Mouse (Mus musculus) cerebellum, adult 2 months (tissue): ENCODE measurements around the gene Slc22a6. TPM values are rescaled to one million over a fixed set of nuclear protein-coding genes. Genes with fewer than 3 reads are reported as not detected.

Experiments
- DNase-seq, 2 experiments: peaks; one replicate each; pipeline ENCODE4 v3.0.0; 2021
- H3K27ac ChIP-seq: fragments of 200-500 bp; 2 replicates; pipeline ENCODE4 v1.5.1; 2012; ENCODE audit warnings: low read length, control low read depth, inconsistent platforms; ENCODE audit not compliant: insufficient read depth
- H3K27me3 ChIP-seq: fragments of 200-500 bp; 2 replicates; pipeline ENCODE4 v1.6.1; 2012; ENCODE audit warnings: inconsistent platforms, mild to moderate bottlenecking, low read length, moderate library complexity; ENCODE audit not compliant: control insufficient read depth, insufficient read depth
- H3K4me1 ChIP-seq: fragments of 200-500 bp; 2 replicates; pipeline ENCODE4 v1.6.1; 2011; ENCODE audit warnings: low read length; ENCODE audit not compliant: control insufficient read depth, insufficient read depth
- H3K4me3 ChIP-seq: fragments of 200-500 bp; replicated peaks from 2 replicates; pipeline ENCODE3; 2011; ENCODE audit warnings: mild to moderate bottlenecking, low read depth, low read length, control low read depth; ENCODE audit not compliant: insufficient read depth
- CTCF ChIP-seq: fragments of 200-500 bp; IDR thresholded peaks from 2 replicates; pipeline ENCODE4 v1.5.1; 2011; ENCODE audit warnings: low read depth, mild to moderate bottlenecking, control low read depth, low read length, moderate library complexity, borderline replicate concordance; ENCODE audit not compliant: insufficient read depth
- POLR2A ChIP-seq: fragments of 200-500 bp; IDR thresholded peaks from 2 replicates; pipeline ENCODE4 v1.6.1; 2011; ENCODE audit warnings: low read length, control low read depth, borderline replicate concordance; ENCODE audit not compliant: insufficient read depth
- WGBS: fragments of 180-500 bp; shearing (Covaris S2); methylation state at CpG from one replicate; pipeline ENCODE4 v1.1.7; 2018; 5-methylcytosine and 5-hydroxymethylcytosine counted together
- polyA plus RNA-seq: library from polyadenylated mRNA; depleted of rRNA; stranded (reverse); fragments of >200 nt; gene quantifications from 2 replicates; pipeline ENCODE4 v1.2.3, GENCODE M21; 2012; rRNA removed

Gene Slc22a6
- polyA plus RNA-seq = 2.5 and 3.9 TPM in 2 replicates

- DNase-seq = no peak
- Histone ChIP-seq H3K27me3 (no peaks in the 10 kb centered on the region), H3K4me1 (no peaks in the 10 kb centered on the region), H3K4me3 (no peak within 1 kb of the TSS), H3K27ac (no peak within 1 kb of the TSS)
- no peak for TF ChIP-seq CTCF
- 12% methylated on average over 7 of the region's 7 CpGs for WGBS
Measured at GRCm38 (mm10) chr19:8617904-8618303, at the start of gene Slc22a6. Slc22a6 (plus strand) TSS chr19:8618039.

GRCm38 (mm10) chr19:8569453-8569863 lies 48.4 kb upstream of the Slc22a6 start:
- 4% methylated on average over 14 of the region's 14 CpGs for WGBS
- H3K4me1 ChIP-seq = no peaks in the 10 kb centered on the region
- H3K27ac ChIP-seq = no peak overlapping the region
- H3K4me3 ChIP-seq = no peak overlapping the region
- no peak for TF ChIP-seq POLR2A
- peak; percentile 42; the same call in 1 of the 2 replicates for TF ChIP-seq CTCF
- DNase-seq = no peak
- no peaks in the 10 kb centered on the region for H3K27me3 ChIP-seq

GRCm38 (mm10) chr19:8570341-8571040 lies 47.3 kb upstream of the Slc22a6 start:
- Histone ChIP-seq H3K27me3 (no peaks in the 10 kb centered on the region), H3K27ac (no peak overlapping the region), H3K4me1 (no peaks in the 10 kb centered on the region), H3K4me3 (no peak overlapping the region)
- WGBS = 84% methylated on average over 2 of the region's 2 CpGs
- DNase-seq = no peak
- TF ChIP-seq POLR2A = no peak

GRCm38 (mm10) chr19:8571746-8572145 lies 46.1 kb upstream of the Slc22a6 start:
- no peak overlapping the region for H3K4me3 ChIP-seq
- 58% methylated on average over 7 of the region's 7 CpGs for WGBS
- no peaks in the 10 kb centered on the region for H3K27me3 ChIP-seq
- H3K4me1 ChIP-seq = no peaks in the 10 kb centered on the region
- DNase-seq = no peak
- H3K27ac ChIP-seq = no peak overlapping the region
- TF ChIP-seq POLR2A = no peak
- no peak for TF ChIP-seq CTCF

GRCm38 (mm10) chr19:8572485-8572884 lies 45.4 kb upstream of the Slc22a6 start:
- Histone ChIP-seq H3K27me3 (no peaks in the 10 kb centered on the region), H3K4me3 (no peak overlapping the region), H3K27ac (no peak overlapping the region), H3K4me1 (no peaks in the 10 kb centered on the region)
- no peak for TF ChIP-seq CTCF
- no peak for TF ChIP-seq POLR2A
- DNase-seq = no peak
- 56% methylated on average over 3 of the region's 3 CpGs for WGBS

- no peak overlapping the region for H3K27ac ChIP-seq
- WGBS = 72% methylated on average over 4 of the region's 4 CpGs
Measured at GRCm38 (mm10) chr19:8577432-8577831, 40.4 kb upstream of the Slc22a6 start.

GRCm38 (mm10) chr19:8578293-8578969 lies 39.4 kb upstream of the Slc22a6 start:
- peak; percentile 89 for TF ChIP-seq CTCF
- TF ChIP-seq POLR2A = no peak
- peak; percentile 49 to 58 for DNase-seq
- 2% methylated on average over 24 of the region's 24 CpGs for WGBS
- Histone ChIP-seq H3K27me3 (no peaks in the 10 kb centered on the region), H3K4me3 (peak overlapping the region; percentile 53), H3K4me1 (0 out of 2 replicates have a peak, but pooled peaks cover 5% of the 10 kb centered on the region), H3K27ac (no peak overlapping the region)

More at GRCm38 (mm10) chr19:8577432-8577831, 40.4 kb upstream of the Slc22a6 start:
- TF ChIP-seq CTCF = no peak
- no peak for TF ChIP-seq POLR2A
- no peaks in the 10 kb centered on the region for H3K27me3 ChIP-seq
- H3K4me1 ChIP-seq = 0 out of 2 replicates have a peak, but pooled peaks cover 5% of the 10 kb centered on the region
- H3K4me3 ChIP-seq = no peak overlapping the region
- no peak for DNase-seq

- TF ChIP-seq CTCF = no peak
- TF ChIP-seq POLR2A = no peak
- 0 out of 2 replicates have a peak, but pooled peaks cover 5% of the 10 kb centered on the region for H3K4me1 ChIP-seq
- 36% methylated on average over 2 of the region's 2 CpGs for WGBS
- H3K4me3 ChIP-seq = no peak overlapping the region
- H3K27ac ChIP-seq = no peak overlapping the region
- no peaks in the 10 kb centered on the region for H3K27me3 ChIP-seq
- DNase-seq = no peak
Measured at GRCm38 (mm10) chr19:8578970-8579342, 38.9 kb upstream of the Slc22a6 start.
